Mouse (Mus musculus) C2C12 (cell line): ENCODE data around the gene Kif26b. TPM values are rescaled to one million over a fixed set of nuclear protein-coding genes. Genes with fewer than 3 reads are reported as not detected.

Experiments
- H3K27me3 ChIP-seq: one replicate; pipeline ENCODE4 v1.6.1; 2011; ENCODE audit not compliant: control insufficient read depth, insufficient read depth, insufficient read length
- H3K36me3 ChIP-seq: one replicate; pipeline ENCODE4 v1.6.1; 2011; ENCODE audit not compliant: control insufficient read depth, insufficient read depth
- H3K4me3 ChIP-seq: one replicate; pipeline ENCODE4 v1.5.1; 2011; ENCODE audit warnings: mild to moderate bottlenecking, control low read depth; ENCODE audit not compliant: poor library complexity, insufficient read depth, severe bottlenecking
- H3K79me2 ChIP-seq: one replicate; pipeline ENCODE4 v1.6.1; 2011; ENCODE audit not compliant: control insufficient read depth, insufficient read depth
- H3K79me3 ChIP-seq: one replicate; pipeline ENCODE4 v1.6.1; 2011; ENCODE audit warnings: low read depth, control low read depth
- H3ac ChIP-seq: one replicate; pipeline ENCODE3; 2011; ENCODE audit warnings: low read depth; ENCODE audit not compliant: control insufficient read depth, insufficient read length
- CEBPB ChIP-seq: IDR thresholded peaks from one replicate; pipeline ENCODE4 v1.6.1; 2011; ENCODE audit warnings: low read depth, mild to moderate bottlenecking, control low read depth, moderate library complexity
- CTCF ChIP-seq: IDR thresholded peaks from one replicate; pipeline ENCODE4 v1.5.1; 2011; ENCODE audit not compliant: control insufficient read depth, insufficient read depth, insufficient read length
- FOSL1 ChIP-seq: IDR thresholded peaks from one replicate; pipeline ENCODE4 v1.8.0; 2011; ENCODE audit warnings: mild to moderate bottlenecking, low read length; ENCODE audit not compliant: poor library complexity, insufficient read depth, severe bottlenecking
- MAX ChIP-seq: IDR thresholded peaks from one replicate; pipeline ENCODE4 v1.6.1; 2011; ENCODE audit warnings: mild to moderate bottlenecking, control low read depth
- MYOD1 ChIP-seq: IDR thresholded peaks from one replicate; pipeline ENCODE4 v1.6.1; 2011; ENCODE audit warnings: low read depth; ENCODE audit not compliant: control insufficient read depth, insufficient read length
- MYOG ChIP-seq: IDR thresholded peaks from one replicate; pipeline ENCODE4 v1.6.1; 2011; ENCODE audit not compliant: control insufficient read depth, insufficient read length; ENCODE audit errors: extremely low read depth
- USF1 ChIP-seq: IDR thresholded peaks from one replicate; pipeline ENCODE4 v1.6.1; 2011; ENCODE audit warnings: low read depth, mild to moderate bottlenecking, control low read depth, moderate library complexity
- polyA plus RNA-seq: library from polyadenylated mRNA; unstranded; fragments of >200 nt; fragmentation: generic; extraction: Trizol; gene quantifications from one replicate; pipeline ENCODE4 v1.2.1, GENCODE M21; 2012; ENCODE audit warnings: missing spikeins

Gene Kif26b
- polyA plus RNA-seq, 1 experiment, result 1.8 TPM

DNA sequence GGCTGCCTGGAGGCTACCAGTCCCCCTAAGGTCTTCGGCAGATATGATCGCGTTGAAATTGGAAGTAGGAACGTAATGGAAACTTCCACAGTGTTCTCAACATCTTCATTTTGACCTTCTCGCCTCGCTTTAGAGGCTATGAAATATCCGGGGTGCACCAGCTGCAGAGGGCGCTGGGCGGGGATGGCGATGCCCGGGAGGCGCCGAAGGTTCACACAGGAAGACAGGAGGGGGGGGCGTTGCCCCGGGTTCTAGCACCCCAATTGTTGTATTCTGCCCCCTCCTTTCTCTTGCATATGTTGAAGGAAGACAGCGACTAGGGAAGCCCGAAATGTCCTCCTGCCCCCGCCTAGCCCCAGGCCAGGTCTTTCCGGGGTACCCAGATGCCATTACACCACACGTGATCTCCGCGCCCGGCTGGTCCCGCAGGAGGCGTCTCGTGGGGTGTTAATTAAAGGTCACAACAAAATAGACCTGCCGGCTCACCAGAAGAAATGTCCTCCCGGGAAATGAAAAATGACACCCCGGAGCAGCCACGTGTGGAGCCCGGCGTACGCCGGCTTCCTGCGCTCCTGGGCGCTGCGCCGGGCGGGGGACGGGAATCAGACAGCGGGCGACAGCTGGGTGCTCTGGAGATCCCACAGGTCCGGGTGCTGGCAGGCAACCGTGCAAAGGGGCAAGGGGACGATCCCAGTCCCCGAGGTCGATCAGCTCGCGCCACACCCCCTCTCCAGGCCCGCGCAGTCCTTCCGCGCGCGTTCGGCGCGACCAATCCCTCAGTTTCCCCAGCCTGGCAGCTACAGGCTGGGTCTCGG lies 1.2 kb upstream of the Kif26b start:
- no peaks in the 10 kb centered on the region for H3K36me3 ChIP-seq
- TF ChIP-seq MYOD1 (peak; percentile 48), FOSL1 (no peak), USF1 (peak; percentile 58), CTCF (peak; percentile 3), MYOG (no peak), MAX (no peak), CEBPB (no peak)
- H3ac ChIP-seq, result peak overlapping the region; percentile 16
- H3K27me3 ChIP-seq, result no peaks in the 10 kb centered on the region
- H3K79me3 ChIP-seq, result no peaks in the 10 kb centered on the region
- peak overlapping the region; percentile 42 for H3K4me3 ChIP-seq
- peaks cover 26% of the 10 kb centered on the region for H3K79me2 ChIP-seq

DNA sequence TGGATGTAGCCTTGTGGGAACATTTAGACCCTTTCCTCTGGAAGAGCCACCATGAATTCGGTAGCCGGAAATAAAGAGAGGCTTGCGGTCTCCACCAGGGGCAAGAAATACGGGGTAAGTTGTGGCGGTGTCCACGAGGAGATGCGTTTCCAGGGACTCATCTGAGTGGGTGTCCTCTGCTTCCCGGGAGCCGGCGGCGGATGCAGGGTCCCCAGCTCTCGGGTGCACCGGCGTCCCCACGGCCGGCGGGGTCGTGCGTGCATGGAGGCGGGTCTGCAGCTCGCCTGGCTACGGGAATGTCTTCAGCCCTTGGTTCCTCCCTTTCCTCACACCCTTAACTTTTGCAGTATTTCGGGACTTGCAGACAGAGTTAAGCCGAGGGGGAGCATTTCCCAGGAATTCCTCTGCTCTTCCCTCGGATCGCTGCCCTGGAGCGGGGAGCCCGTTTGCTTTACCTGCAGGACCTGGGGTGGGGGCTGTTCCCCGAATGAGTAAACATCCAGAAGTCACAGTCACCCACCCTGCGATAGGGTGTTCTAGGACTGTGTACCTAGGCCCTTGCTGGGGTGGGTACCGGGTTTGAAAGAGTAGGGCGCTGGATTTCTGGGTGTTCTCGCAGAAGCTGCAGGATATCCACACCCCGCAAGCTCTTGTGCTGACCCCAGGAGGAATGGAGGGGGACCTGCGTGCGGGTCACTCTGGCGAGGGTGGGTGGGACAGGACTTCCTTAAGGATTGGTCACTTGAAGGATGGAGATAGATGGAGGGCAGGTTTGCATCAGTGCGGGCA lies 781 bp downstream of the Kif26b start:
- peak overlapping the region; percentile 31 for H3ac ChIP-seq
- H3K4me3 ChIP-seq, result peak overlapping the region; percentile 42
- H3K27me3 ChIP-seq, result no peaks in the 10 kb centered on the region
- no peak for TF ChIP-seq MYOD1
- no peak for TF ChIP-seq USF1
- TF ChIP-seq FOSL1, result no peak
- TF ChIP-seq MYOG, result no peak
- TF ChIP-seq CEBPB, result no peak
- TF ChIP-seq CTCF, result no peak
- no peak for TF ChIP-seq MAX
- H3K36me3 ChIP-seq, result no peaks in the 10 kb centered on the region
- no peaks in the 10 kb centered on the region for H3K79me3 ChIP-seq
- peaks cover 30% of the 10 kb centered on the region for H3K79me2 ChIP-seq

DNA sequence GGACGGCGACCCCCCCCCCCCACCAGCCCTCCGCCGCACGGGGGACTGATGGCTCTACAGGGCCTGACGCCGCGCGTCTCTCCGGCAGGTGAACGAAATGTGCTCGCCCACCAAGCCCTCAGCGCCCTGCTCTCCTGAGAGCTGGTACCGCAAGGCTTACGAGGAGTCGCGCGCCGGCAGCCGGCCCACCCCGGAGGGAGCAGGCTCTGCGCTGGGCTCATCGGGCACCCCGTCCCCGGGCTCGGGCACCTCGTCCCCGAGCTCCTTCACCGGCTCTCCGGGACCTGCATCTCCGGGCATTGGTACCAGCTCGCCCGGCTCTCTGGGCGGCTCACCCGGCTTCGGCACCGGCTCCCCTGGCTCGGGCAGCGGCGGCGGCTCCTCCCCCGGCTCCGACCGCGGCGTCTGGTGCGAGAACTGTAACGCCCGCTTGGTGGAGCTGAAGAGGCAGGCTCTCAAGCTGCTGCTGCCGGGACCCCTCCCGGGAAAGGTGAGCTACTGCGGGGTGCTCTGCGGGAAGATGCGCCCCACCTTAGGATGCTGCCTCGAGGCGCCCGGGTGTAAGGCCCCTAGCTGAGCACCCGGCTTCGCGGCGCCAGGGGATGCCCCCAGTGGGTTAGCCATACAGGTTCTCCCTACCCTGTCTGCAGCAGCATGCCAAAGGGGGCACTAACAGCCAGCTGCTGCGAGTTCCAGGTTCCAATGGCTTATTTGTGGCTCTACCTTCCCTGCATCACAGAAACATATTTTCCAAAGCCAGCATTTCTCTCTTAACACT lies 1.6 kb downstream of the Kif26b start:
- no peaks in the 10 kb centered on the region for H3K36me3 ChIP-seq
- peak overlapping the region; percentile 42 for H3K4me3 ChIP-seq
- peak overlapping the region; percentile 25 for H3ac ChIP-seq
- TF ChIP-seq CTCF (peak; percentile 69), MYOD1 (no peak)
- no peaks in the 10 kb centered on the region for H3K27me3 ChIP-seq
- peaks cover 30% of the 10 kb centered on the region for H3K79me2 ChIP-seq
- H3K79me3 ChIP-seq, result no peaks in the 10 kb centered on the region

DNA sequence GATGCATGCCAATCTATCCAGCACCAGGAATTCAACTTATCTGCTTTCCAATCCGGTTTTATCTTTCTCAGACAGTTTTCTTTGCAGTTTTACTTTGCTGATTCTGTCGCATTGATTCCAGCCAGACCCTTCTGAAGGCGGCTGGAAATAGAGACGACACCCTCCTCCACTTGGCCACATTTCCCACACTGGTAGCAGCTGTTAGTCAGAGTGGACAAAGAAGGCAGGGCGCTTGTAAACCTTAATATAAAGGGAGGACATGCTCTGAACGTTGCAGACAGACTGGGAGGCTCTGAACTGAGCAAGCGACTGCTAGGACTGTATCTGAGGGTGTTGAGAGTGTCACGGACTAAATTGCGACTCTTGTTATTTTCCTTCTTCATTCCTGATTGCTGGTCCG lies 11.3 kb downstream of the Kif26b start:
- Histone ChIP-seq H3K27me3 (no peaks in the 10 kb centered on the region), H3K4me3 (no peak overlapping the region), H3K36me3 (no peaks in the 10 kb centered on the region), H3ac (no peak overlapping the region), H3K79me3 (no peaks in the 10 kb centered on the region), H3K79me2 (no peaks in the 10 kb centered on the region)
- TF ChIP-seq MAX, result no peak
- no peak for TF ChIP-seq CEBPB
- no peak for TF ChIP-seq MYOD1
- TF ChIP-seq USF1, result no peak

DNA sequence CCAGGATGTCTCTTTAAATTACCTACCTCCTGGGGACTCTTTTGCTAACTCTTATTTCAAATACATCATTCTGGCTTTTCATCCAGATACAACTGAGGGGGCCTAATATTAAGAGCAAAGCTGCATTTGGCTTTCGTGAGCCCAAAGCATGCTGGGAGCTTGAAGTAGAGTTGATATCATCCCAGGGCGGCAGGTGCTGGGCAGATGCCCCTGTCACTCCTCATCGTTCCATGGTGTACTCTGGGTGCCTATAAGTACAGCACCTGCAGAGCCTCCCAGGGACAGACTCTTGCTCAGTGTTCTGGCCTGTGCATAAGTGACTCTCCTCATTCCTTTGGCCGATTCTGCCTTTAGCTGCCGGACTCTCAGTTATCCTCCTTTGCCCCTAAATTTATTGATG lies 13.5 kb downstream of the Kif26b start:
- TF ChIP-seq USF1, result no peak
- TF ChIP-seq CEBPB, result no peak
- TF ChIP-seq MAX, result no peak
- TF ChIP-seq MYOD1, result no peak
- TF ChIP-seq MYOG, result no peak
- TF ChIP-seq CTCF, result no peak
- TF ChIP-seq FOSL1, result no peak
- H3ac ChIP-seq, result no peak overlapping the region
- no peaks in the 10 kb centered on the region for H3K79me2 ChIP-seq
- no peak overlapping the region for H3K4me3 ChIP-seq
- no peaks in the 10 kb centered on the region for H3K36me3 ChIP-seq
- no peaks in the 10 kb centered on the region for H3K27me3 ChIP-seq
- no peaks in the 10 kb centered on the region for H3K79me3 ChIP-seq
